Mouse (Mus musculus): ENCODE measurements around the gene Schip1.

The Schip1 gene

GRCm38 (mm10) chr3:68513340-68514119, 448.9 kb downstream of the Schip1 start:
- DNase-seq (ENCODE audit: low spot score), result no peak

DNA sequence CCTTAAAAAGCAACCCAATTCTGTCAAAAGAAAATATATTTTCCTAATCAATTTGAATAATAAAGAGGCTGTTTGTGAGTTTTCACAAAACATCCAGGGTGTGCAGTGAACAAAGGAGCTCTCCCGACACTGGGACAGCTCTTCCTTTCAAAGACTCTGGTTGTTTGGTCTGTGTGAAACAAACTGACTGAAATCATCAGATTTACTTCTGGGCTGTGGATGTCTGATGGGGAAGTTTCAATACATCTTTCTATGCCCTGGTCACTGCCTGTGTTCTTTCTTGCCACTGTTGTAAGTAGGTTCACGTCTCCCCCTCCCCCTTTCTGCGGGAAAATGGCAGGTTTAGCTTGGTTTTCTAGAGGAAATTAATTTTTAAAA, 449.5 kb downstream of the Schip1 start:
- DNase-seq (ENCODE audit: low spot score), result no peak

- no peak for DNase-seq (ENCODE audit: low spot score)
Observed at GRCm38 (mm10) chr3:68514717-68515116, 450.1 kb downstream of the Schip1 start.

GRCm38 (mm10) chr3:68516393-68517081, 451.9 kb downstream of the Schip1 start:
- no peak for DNase-seq (ENCODE audit: low spot score)

DNA sequence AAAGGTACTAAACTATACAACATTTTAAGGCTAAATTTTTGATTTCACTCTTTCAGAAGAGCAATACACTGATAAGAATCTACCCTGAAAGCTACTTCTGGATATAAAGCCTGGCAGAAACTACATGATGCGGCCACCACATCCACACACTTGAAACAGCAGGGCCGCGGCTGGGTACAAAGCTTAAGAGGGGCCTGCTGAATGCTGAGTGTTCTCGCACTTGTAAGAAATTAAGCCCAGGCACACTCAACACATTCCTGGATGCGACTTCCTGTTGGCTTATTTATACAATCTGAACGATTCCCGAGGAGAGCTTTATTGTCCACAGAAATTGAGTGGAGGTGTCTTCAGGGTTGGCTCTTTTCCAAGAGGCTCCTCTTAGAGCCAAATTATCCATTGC, 452.6 kb downstream of the Schip1 start:
- DNase-seq (ENCODE audit: low spot score), result no peak

GRCm38 (mm10) chr3:68518041-68518440, 453.4 kb downstream of the Schip1 start:
- DNase-seq (ENCODE audit: low spot score), result no peak

DNA sequence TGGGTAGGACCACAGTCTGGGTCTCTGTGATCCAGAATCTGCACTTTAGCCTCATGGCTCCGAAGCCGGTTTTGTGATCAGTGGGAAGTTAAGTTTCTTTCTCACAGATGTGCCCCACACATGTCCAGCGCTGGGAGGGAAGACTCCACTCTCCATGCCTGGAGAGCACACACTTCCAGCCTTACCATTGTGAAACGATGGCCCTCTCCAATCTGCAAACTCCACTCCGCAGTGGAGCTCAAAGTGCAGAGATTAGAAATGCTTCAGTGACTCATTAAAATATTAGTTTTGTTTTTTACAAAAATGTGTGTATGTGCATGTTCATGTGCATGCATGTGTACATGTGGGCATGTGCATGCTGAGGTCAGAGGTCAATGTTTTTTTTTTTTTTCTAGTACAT, 454.0 kb downstream of the Schip1 start:
- DNase-seq (ENCODE audit: low spot score), result no peak

DNA sequence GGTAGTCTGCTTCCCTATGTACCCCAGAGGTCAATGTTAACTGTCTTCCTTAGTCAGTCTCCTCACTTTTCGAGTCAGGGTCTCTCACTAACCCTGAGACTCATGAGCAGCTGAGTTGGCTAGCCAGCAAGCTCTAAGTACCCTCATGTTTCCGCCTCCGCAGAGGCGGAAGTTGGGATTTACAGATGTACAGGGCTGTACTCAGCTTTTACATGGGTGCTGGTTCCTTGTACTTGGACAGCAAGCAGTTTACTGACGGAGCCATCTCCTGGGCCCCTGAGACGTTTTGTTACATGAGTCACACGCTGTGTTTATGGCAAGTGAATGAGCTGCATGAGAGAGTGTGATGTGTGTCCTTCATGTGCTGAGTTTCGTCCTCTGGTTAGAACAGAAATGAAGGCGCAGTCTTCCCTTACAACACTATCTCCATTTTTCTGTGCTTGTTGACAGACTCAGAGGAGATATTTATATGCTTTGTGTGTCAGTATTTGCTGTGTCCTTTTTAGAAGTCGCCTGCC, 460.8 kb downstream of the Schip1 start:
- DNase-seq (ENCODE audit: low spot score), result no peak

DNA sequence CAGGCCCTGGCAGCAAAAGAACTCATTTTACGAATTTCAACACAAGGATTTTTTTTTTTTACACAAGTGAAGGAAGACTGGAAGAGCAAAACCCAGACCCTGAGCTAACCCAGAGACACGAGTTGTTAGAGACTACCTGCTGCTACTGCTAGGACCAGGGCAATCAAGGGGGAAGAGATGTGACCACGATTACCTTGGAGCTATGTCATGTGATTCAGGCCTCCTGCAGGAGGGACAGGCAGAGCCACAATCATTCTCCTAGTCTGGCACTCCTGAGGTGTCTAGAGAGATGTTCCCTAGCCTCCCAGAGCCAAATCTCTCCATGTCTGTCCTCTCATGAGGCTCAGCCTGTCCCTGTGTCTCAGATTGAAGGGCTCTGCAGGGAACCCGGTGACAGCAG, 461.8 kb downstream of the Schip1 start:
- DNase-seq (ENCODE audit: low spot score), result no peak

- no peak for DNase-seq (ENCODE audit: low spot score)
Observed at GRCm38 (mm10) chr3:68527182-68527581, 462.6 kb downstream of the Schip1 start.

- no peak for DNase-seq (ENCODE audit: low spot score)
Observed at GRCm38 (mm10) chr3:68531908-68532307, 467.3 kb downstream of the Schip1 start.

DNA sequence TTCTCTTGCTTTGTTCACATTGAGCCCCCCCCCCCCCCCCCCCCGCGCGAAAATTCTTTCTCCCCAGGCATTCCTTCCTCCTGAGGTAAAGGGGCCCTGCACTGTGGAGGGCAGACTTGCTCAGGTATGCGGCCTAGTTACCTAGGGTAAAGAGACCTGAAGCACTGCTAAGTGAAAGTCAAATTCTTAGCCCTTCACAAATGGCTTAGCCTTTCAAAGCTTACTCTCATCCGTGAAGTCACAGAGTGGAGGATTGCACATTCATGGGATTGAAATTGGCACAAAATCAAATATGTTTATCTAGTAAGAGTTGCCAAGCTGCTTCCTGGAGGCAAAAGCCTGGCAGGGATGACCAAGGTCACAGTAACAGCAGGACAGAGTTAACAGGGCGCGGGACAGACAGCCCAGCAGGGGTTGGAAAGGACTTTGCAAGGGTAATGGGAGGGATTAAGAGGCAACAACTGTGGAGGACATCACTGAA, 470.0 kb downstream of the Schip1 start:
- no peak for DNase-seq (ENCODE audit: low spot score)

GRCm38 (mm10) chr3:68535160-68535728, 470.6 kb downstream of the Schip1 start:
- no peak for DNase-seq (ENCODE audit: low spot score)

- DNase-seq (ENCODE audit: low spot score), result no peak
Observed at GRCm38 (mm10) chr3:68536071-68536470, 471.5 kb downstream of the Schip1 start.

DNA sequence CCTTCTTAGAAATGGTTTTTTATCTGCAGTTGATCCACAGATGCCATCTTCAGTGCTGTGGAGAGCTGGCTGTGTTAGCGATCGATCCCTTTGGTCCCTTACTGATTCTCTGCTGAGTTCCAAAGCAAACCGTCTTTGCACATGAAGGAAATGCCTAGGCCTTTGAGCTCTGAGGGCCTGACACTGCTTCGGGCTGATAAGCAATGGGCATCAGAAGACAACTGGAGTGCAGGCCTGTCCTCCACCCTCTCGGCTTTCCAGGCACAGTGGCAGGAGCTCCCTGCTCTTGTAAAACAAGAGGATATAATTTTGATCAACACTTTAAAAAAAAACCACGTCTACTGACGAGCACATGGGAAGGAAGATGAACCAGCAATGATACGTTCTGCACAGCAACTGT, 477.1 kb downstream of the Schip1 start:
- DNase-seq (ENCODE audit: low spot score), result no peak

DNA sequence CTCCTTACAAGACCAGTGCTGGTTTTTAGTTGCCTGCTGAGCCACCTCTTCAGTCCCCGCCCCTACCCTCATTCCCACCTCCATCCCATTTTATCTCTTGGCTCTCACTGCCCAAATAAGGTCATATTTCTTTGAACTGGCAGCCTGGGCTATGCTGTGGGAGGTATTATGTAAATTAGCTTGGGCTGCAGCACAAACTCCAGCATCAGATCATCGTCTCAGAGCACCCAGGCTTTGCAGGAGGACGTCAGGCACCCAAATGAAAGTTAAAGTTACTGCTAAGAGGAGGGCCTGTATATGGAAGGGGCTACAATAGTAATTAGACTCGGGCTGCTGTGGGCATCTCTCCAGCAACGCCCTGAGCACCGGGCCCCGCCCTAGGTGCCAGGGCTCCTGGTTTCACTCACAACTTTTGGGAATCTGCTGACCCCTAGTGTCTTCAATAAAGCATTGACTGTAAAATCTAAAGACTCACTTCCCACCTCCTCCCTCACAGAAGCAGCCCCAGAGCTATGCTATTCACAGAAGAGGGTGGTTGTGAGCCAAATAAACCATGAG, 478.4 kb downstream of the Schip1 start:
- peak; percentile 47 for DNase-seq (ENCODE audit: low spot score)

- DNase-seq (ENCODE audit: low spot score), result no peak
Observed at GRCm38 (mm10) chr3:68544811-68545210, 480.2 kb downstream of the Schip1 start.

DNA sequence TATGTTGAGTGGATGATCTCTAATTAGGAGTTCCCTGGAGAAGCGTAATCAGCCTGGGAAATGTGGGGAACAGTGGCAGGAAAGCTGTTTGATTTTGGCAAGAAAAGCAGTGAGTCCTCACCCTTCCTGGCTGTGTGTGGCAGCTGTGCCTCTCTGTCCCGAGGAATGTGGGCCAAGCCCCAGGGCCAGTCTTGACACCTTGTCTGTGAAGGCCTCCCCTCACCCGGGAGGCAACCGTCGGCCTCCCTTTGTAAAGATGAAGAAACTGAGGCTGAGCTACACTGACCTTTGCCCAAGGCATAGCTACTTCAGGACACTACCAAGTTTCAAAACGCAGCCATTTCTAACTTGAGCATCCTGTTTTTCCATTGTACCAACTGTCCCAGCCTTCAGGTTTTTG, 481.3 kb downstream of the Schip1 start:
- DNase-seq (ENCODE audit: low spot score), result no peak

DNA sequence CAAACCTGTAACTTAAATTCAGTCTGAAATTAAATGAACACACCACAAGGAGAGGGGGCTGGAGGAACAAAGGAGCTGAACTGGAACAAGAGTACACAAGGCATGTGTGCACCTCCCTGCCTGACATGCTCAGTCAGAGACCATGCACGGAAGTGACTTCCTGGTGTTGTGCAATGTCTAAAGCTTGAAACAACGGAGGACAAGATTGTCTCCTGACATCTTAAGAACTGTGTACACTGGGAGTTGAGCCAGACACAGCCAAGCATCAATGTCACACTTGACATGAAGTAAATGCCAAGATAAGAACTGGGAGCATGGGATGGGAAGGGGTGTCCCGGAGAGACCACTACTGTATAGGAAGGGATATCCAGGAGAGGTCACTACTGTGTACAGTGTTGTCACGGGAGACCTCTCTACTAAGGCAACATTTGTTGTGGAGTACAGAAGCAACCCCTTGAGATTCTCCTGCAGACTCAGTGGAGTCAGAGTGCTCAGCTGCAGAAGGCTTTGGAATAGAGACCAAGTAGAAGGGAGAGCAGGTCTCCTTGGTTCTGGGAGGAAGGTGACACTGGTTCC, 490.6 kb downstream of the Schip1 start:
- no peak for DNase-seq (ENCODE audit: low spot score)

DNA sequence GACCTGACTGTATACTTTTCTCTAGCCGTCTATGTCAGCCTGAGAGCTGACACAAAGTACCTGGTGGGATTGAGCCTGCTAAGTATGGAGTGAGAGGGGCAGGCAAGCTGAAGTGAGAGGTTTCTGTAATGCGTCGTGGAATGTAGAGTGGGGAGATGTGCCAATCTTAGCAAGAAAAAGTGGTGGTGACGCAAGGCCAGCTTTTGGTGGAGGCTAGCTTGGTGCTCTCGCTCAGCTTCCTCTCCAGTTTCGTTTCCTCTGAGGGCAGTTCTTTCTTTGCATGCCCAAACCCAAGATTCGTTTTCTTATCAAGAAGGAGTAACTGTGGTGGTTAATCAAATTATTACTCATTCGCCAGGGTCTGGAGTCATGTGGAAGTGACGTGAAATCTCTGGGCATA, 492.3 kb downstream of the Schip1 start:
- no peak for DNase-seq (ENCODE audit: low spot score)

DNA sequence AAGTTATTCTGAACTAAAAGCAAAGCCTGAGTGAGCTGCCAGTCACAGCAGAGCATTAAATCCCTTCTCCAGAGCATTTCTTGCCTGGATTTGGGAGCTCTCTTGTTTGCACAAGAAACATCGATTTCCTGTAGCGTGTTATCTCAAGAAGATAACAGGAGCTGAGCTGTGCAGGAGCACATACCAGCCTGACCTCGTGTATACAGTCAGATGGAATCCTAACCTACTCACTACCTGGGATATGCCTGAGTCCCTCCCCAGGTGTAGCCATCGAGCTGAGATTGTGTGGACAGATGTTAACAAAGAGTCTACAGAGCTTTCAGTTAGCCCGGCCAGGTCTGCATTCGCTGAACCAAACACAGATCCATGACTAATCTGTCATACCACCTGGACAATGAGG, 494.1 kb downstream of the Schip1 start:
- DNase-seq (ENCODE audit: low spot score), result no peak

- DNase-seq (ENCODE audit: low spot score), result no peak
Observed at GRCm38 (mm10) chr3:68560057-68560456, 495.5 kb downstream of the Schip1 start.

All from layer of hippocampus, adult 9-10 months (tissue).